Mouse (Mus musculus): ENCODE results near the gene Asb11. TPM values are rescaled to one million over a fixed set of nuclear protein-coding genes. Genes with fewer than 3 reads are reported as not detected.
A peak's percentile ranks its signal among the peaks of the same experiment; 100 is the strongest.

The Asb11 gene
- 48.1 and 63.3 TPM in 2 replicates for polyA plus RNA-seq (2015; fragmentation: Nextera tagmentation; extraction: Ambion mirVana)

- Histone ChIP-seq H3K36me3 (peaks cover 5% of the 10 kb centered on the region; the same call in 1 of the 2 replicates), H3K27ac (peak within 1 kb of the TSS; percentile 75), H3K27me3 (no peaks in the 10 kb centered on the region), H3K4me1 (replicated peaks) (no peaks in the 10 kb centered on the region; the same call in 1 of the 2 replicates), H3K4me2 (peak within 1 kb of the TSS; percentile 29), H3K9me3 (replicated peaks) (no peaks in the 10 kb centered on the region), H3K9ac (peak within 1 kb of the TSS; percentile 17; the same call in 1 of the 2 replicates), H3K4me3 (peak within 1 kb of the TSS; percentile 37)
- WGBS: 41% methylated on average over 8 of the region's 8 CpGs
- peak; percentile 72 for ATAC-seq (replicated peaks; ENCODE audit: insufficient number of reproducible peaks, insufficient read depth, low FRiP score, low read depth)
These were observed at the start of gene Asb11 for GRCm38 (mm10) chrX:164436709-164437108. Asb11 (plus strand) TSS chrX:164436994.

- Histone ChIP-seq H3K4me2 (no peak overlapping the region), H3K27me3 (no peaks in the 10 kb centered on the region), H3K4me1 (replicated peaks) (no peaks in the 10 kb centered on the region), H3K9me3 (replicated peaks) (no peaks in the 10 kb centered on the region), H3K9ac (no peak overlapping the region), H3K36me3 (no peaks in the 10 kb centered on the region), H3K27ac (no peak overlapping the region), H3K4me3 (no peak overlapping the region)
- WGBS: 53% methylated on average over 4 of the region's 4 CpGs
- no peak for ATAC-seq (replicated peaks; ENCODE audit: insufficient number of reproducible peaks, insufficient read depth, low FRiP score, low read depth)
These were observed 42.7 kb upstream of the Asb11 start for GRCm38 (mm10) chrX:164394091-164394490.

DNA sequence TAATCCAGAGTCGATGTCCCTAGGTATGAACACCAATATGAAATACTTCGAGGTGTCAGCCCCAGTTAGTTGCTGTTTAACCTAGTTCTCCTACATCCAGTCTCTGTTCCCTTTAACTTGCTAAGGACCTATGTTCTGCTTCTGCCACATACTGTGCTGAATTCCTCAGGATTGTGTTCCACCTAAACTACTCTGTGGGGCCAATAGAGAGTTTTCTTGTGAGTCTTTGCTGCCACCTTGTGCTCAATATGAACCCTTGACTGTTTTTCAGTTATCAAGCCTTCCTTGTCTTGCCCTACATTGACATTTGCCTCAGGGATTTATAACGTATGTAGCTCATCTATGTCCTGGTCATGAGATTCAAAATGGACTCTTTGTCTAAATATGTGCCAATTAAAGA lies 38.3 kb upstream of the Asb11 start:
- Histone ChIP-seq H3K9me3 (replicated peaks) (no peaks in the 10 kb centered on the region), H3K27ac (no peak overlapping the region), H3K27me3 (no peaks in the 10 kb centered on the region), H3K36me3 (no peaks in the 10 kb centered on the region), H3K4me3 (no peak overlapping the region), H3K9ac (no peak overlapping the region), H3K4me2 (no peak overlapping the region), H3K4me1 (replicated peaks) (no peaks in the 10 kb centered on the region)
- no peak for ATAC-seq (replicated peaks; ENCODE audit: insufficient number of reproducible peaks, insufficient read depth, low FRiP score, low read depth)
- WGBS: 48% methylated on average over 3 of the region's 3 CpGs

DNA sequence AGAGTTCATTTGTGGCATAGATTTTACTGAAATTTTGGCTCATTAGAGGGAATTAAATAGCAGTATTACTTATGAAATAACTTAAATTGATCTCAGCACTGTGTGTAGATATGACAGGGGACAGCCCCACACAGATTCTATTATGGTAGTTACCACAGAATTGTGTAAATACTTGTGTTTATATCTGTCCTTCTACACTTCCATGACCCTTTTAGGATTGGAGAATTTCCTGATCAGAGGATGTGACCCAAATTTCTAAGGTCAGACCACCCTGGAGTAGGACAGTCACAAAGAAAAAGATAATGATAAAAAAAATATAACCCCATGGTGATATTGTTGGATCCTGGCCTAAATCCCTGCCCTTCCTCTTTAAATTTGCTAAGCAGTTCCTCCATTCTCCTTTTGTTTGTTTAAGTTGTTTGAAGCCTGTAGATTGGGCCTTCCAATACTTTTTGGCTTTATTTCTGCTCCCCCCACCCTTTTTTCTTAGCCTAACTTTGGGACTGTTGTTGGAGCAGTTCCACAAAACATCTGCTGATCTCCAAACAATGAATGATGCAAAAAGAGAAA lies 31.6 kb upstream of the Asb11 start:
- no peak overlapping the region for H3K9ac ChIP-seq
- no peaks in the 10 kb centered on the region for H3K36me3 ChIP-seq
- H3K27ac ChIP-seq: no peak overlapping the region
- no peak overlapping the region for H3K4me2 ChIP-seq
- H3K4me3 ChIP-seq: no peak overlapping the region
- H3K4me1 ChIP-seq (replicated peaks): no peaks in the 10 kb centered on the region
- H3K27me3 ChIP-seq: no peaks in the 10 kb centered on the region
- no peaks in the 10 kb centered on the region for H3K9me3 ChIP-seq (replicated peaks)
- ATAC-seq (replicated peaks; ENCODE audit: insufficient number of reproducible peaks, insufficient read depth, low FRiP score, low read depth): no peak

- ATAC-seq (replicated peaks; ENCODE audit: insufficient number of reproducible peaks, insufficient read depth, low FRiP score, low read depth): no peak
- Histone ChIP-seq H3K4me3 (no peak overlapping the region), H3K4me2 (no peak overlapping the region), H3K36me3 (no peaks in the 10 kb centered on the region), H3K4me1 (replicated peaks) (no peaks in the 10 kb centered on the region), H3K27me3 (no peaks in the 10 kb centered on the region), H3K9me3 (replicated peaks) (no peaks in the 10 kb centered on the region), H3K27ac (no peak overlapping the region), H3K9ac (no peak overlapping the region)
- WGBS: 63% methylated on average over 9 of the region's 9 CpGs
These were observed 30.4 kb upstream of the Asb11 start for GRCm38 (mm10) chrX:164406133-164407022.

- ATAC-seq (replicated peaks; ENCODE audit: insufficient number of reproducible peaks, insufficient read depth, low FRiP score, low read depth): no peak
- no peaks in the 10 kb centered on the region for H3K27me3 ChIP-seq
- no peak overlapping the region for H3K9ac ChIP-seq
- H3K4me1 ChIP-seq (replicated peaks): no peaks in the 10 kb centered on the region
- WGBS: 51% methylated on average over 3 of the region's 3 CpGs
- no peak overlapping the region for H3K4me2 ChIP-seq
- no peak overlapping the region for H3K27ac ChIP-seq
- no peak overlapping the region for H3K4me3 ChIP-seq
- H3K36me3 ChIP-seq: no peaks in the 10 kb centered on the region
- no peaks in the 10 kb centered on the region for H3K9me3 ChIP-seq (replicated peaks)
These were observed 28.4 kb upstream of the Asb11 start for GRCm38 (mm10) chrX:164408301-164408927.

DNA sequence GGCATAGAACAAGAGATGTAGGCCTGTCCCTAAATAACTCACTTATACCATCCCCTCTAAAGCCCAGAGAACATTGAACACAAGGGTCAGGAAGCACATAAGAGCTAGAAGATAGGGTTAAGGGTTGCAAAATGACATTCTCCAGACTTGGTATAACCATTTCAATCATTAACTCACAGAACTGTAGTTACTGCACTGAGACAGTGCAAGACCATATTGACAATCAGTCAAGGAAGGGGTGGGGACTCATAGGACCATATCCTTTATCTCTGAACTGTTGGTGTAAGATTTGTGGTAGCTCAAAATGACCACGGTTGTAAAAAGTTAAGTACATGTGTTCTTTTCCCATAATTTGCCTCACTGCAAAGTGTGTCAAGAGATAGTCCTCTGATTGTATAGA lies 26.2 kb upstream of the Asb11 start:
- Histone ChIP-seq H3K9me3 (replicated peaks) (no peaks in the 10 kb centered on the region), H3K27ac (no peak overlapping the region), H3K4me1 (replicated peaks) (no peaks in the 10 kb centered on the region), H3K4me3 (no peak overlapping the region), H3K9ac (no peak overlapping the region), H3K27me3 (no peaks in the 10 kb centered on the region), H3K4me2 (no peak overlapping the region), H3K36me3 (no peaks in the 10 kb centered on the region)
- 68% methylated on average over 1 of the region's 1 CpGs for WGBS
- no peak for ATAC-seq (replicated peaks; ENCODE audit: insufficient number of reproducible peaks, insufficient read depth, low FRiP score, low read depth)

- Histone ChIP-seq H3K27ac (no peak overlapping the region), H3K4me3 (no peak overlapping the region), H3K27me3 (no peaks in the 10 kb centered on the region), H3K9ac (no peak overlapping the region), H3K4me1 (replicated peaks) (peaks cover 7% of the 10 kb centered on the region), H3K4me2 (no peak overlapping the region), H3K36me3 (no peaks in the 10 kb centered on the region), H3K9me3 (replicated peaks) (no peaks in the 10 kb centered on the region)
- WGBS: 66% methylated on average over 2 of the region's 2 CpGs
- ATAC-seq (replicated peaks; ENCODE audit: insufficient number of reproducible peaks, insufficient read depth, low FRiP score, low read depth): no peak
These were observed 20.0 kb upstream of the Asb11 start for GRCm38 (mm10) chrX:164416803-164417202.

GRCm38 (mm10) chrX:164418008-164418407 lies 18.8 kb upstream of the Asb11 start:
- Histone ChIP-seq H3K9me3 (replicated peaks) (no peaks in the 10 kb centered on the region), H3K27ac (no peak overlapping the region), H3K4me2 (no peak overlapping the region), H3K4me3 (no peak overlapping the region), H3K27me3 (no peaks in the 10 kb centered on the region), H3K36me3 (peaks cover 3% of the 10 kb centered on the region), H3K4me1 (replicated peaks) (peaks cover 7% of the 10 kb centered on the region), H3K9ac (no peak overlapping the region)
- ATAC-seq (replicated peaks; ENCODE audit: insufficient number of reproducible peaks, insufficient read depth, low FRiP score, low read depth): no peak

GRCm38 (mm10) chrX:164419471-164419939 lies 17.3 kb upstream of the Asb11 start, which contains the start of gene Piga:
Piga (plus strand) TSS chrX:164419787.
- peak within 1 kb of the TSS; percentile 65 for H3K9ac ChIP-seq
- peaks cover 7% of the 10 kb centered on the region for H3K4me1 ChIP-seq (replicated peaks)
- H3K4me3 ChIP-seq: peak within 1 kb of the TSS; percentile 64
- 18% methylated on average over 40 of the region's 40 CpGs for WGBS
- H3K27ac ChIP-seq: peak within 1 kb of the TSS; percentile 78
- H3K27me3 ChIP-seq: no peaks in the 10 kb centered on the region
- peak within 1 kb of the TSS; percentile 57 for H3K4me2 ChIP-seq
- H3K9me3 ChIP-seq (replicated peaks): no peaks in the 10 kb centered on the region
- peaks cover 10% of the 10 kb centered on the region for H3K36me3 ChIP-seq
- ATAC-seq (replicated peaks; ENCODE audit: insufficient number of reproducible peaks, insufficient read depth, low FRiP score, low read depth): peak; percentile 99

- peak overlapping the region; percentile 65 for H3K9ac ChIP-seq
- no peaks in the 10 kb centered on the region for H3K9me3 ChIP-seq (replicated peaks)
- H3K27me3 ChIP-seq: no peaks in the 10 kb centered on the region
- H3K4me2 ChIP-seq: peak overlapping the region; percentile 57
- H3K36me3 ChIP-seq: peaks cover 10% of the 10 kb centered on the region
- peak overlapping the region; percentile 64 for H3K4me3 ChIP-seq
- 0 out of 2 replicates have a peak, but pooled peaks have one; percentile 1 for ATAC-seq (replicated peaks; ENCODE audit: insufficient number of reproducible peaks, insufficient read depth, low FRiP score, low read depth)
- H3K27ac ChIP-seq: peak overlapping the region; percentile 78
- H3K4me1 ChIP-seq (replicated peaks): peaks cover 7% of the 10 kb centered on the region
- 15% methylated on average over 13 of the region's 13 CpGs for WGBS
These were observed 16.8 kb upstream of the Asb11 start for GRCm38 (mm10) chrX:164419955-164420354.
